Mouse (Mus musculus) large intestine, adult 2 months (tissue): Measurements from ENCODE around the gene Lck. TPM values are rescaled to one million over a fixed set of nuclear protein-coding genes. Genes with fewer than 3 reads are reported as not detected.
"Not testable (repeated sequence)": the region's sequence is repeated elsewhere in the genome, so short reads cannot be mapped to it uniquely, and the experiment has no call there.

Experiments used
- DNase-seq: peaks from one replicate; pipeline ENCODE4 v3.0.0-alpha.2; 2012; ENCODE audit warnings: low read depth, low spot score
- WGBS: fragments of 180-500 bp; shearing (Covaris S2); methylation state at CpG from one replicate; pipeline ENCODE4 v1.1.7; 2018; 5-methylcytosine and 5-hydroxymethylcytosine counted together
- polyA plus RNA-seq: library from polyadenylated mRNA; depleted of rRNA; stranded (reverse); fragments of >200 nt; gene quantifications from 2 replicates; pipeline ENCODE4 v1.2.3, GENCODE M21; 2012

Gene Lck
- polyA plus RNA-seq, 1 experiment, result 20.6 TPM

GRCm38 (mm10) chr4:129557256-129557808, 16.1 kb downstream of the Lck start:
- no peak for DNase-seq
- WGBS, result 89% methylated on average over 9 of the region's 9 CpGs

GRCm38 (mm10) chr4:129556532-129557223, 16.8 kb downstream of the Lck start:
- 7% methylated on average over 33 of the region's 33 CpGs for WGBS
- peak; percentile 85 for DNase-seq

GRCm38 (mm10) chr4:129555862-129556531, 17.4 kb downstream of the Lck start:
- no peak for DNase-seq

GRCm38 (mm10) chr4:129555421-129555861, 18.0 kb downstream of the Lck start:
- WGBS, result 9% methylated on average over 16 of the region's 16 CpGs
- DNase-seq, result peak; percentile 42

More at GRCm38 (mm10) chr4:129555862-129556531, 17.4 kb downstream of the Lck start:
- WGBS, result 4% methylated on average over 24 of the region's 24 CpGs

GRCm38 (mm10) chr4:129554512-129554911, 18.9 kb downstream of the Lck start:
- not testable (repeated sequence) for DNase-seq
- WGBS, result 90% methylated on average over 6 of the region's 6 CpGs

GRCm38 (mm10) chr4:129550295-129550694, 23.1 kb downstream of the Lck start:
- DNase-seq, result no peak
- 94% methylated on average over 1 of the region's 1 CpGs for WGBS

GRCm38 (mm10) chr4:129549306-129549705, 24.1 kb downstream of the Lck start:
- no peak for DNase-seq

GRCm38 (mm10) chr4:129547631-129548030, 25.8 kb downstream of the Lck start:
- WGBS, result 89% methylated on average over 4 of the region's 4 CpGs
- not testable (repeated sequence) for DNase-seq

More at GRCm38 (mm10) chr4:129549306-129549705, 24.1 kb downstream of the Lck start:
- WGBS, result 91% methylated on average over 2 of the region's 2 CpGs

GRCm38 (mm10) chr4:129544106-129544505, 29.3 kb downstream of the Lck start:
- DNase-seq, result no peak
- WGBS, result 51% methylated on average over 4 of the region's 4 CpGs

- peak; percentile 85 for DNase-seq
- WGBS, result 2% methylated on average over 46 of the region's 46 CpGs
Measured at GRCm38 (mm10) chr4:129542592-129543141, 30.8 kb downstream of the Lck start, which contains the start of gene Hdac1. TSS of gene Hdac1 (minus strand) at chr4:129542713.

GRCm38 (mm10) chr4:129541868-129542591, 31.4 kb downstream of the Lck start:
- no peak for DNase-seq
- under 1% methylated on average over 30 of the region's 30 CpGs for WGBS

GRCm38 (mm10) chr4:129540012-129540411, 33.4 kb downstream of the Lck start:
- DNase-seq, result no peak
- 83% methylated on average over 6 of the region's 6 CpGs for WGBS

GRCm38 (mm10) chr4:129528901-129529300, 44.5 kb downstream of the Lck start:
- 84% methylated on average over 6 of the region's 6 CpGs for WGBS
- not testable (repeated sequence) for DNase-seq

- no peak for DNase-seq
- 33% methylated on average over 3 of the region's 3 CpGs for WGBS
Measured at GRCm38 (mm10) chr4:129525889-129526288, 47.6 kb downstream of the Lck start.

GRCm38 (mm10) chr4:129525338-129525737, 48.1 kb downstream of the Lck start:
- no peak for DNase-seq
- 71% methylated on average over 5 of the region's 5 CpGs for WGBS

GRCm38 (mm10) chr4:129518519-129518918, 54.9 kb downstream of the Lck start:
- DNase-seq, result no peak
- WGBS, result 91% methylated on average over 8 of the region's 8 CpGs

- DNase-seq, result no peak
- 23% methylated on average over 2 of the region's 2 CpGs for WGBS
Measured at GRCm38 (mm10) chr4:129516925-129517324, 56.5 kb downstream of the Lck start.

- 2% methylated on average over 35 of the region's 35 CpGs for WGBS
- no peak for DNase-seq
Measured at GRCm38 (mm10) chr4:129514300-129514898, 59.0 kb downstream of the Lck start.

GRCm38 (mm10) chr4:129513891-129514290, 59.5 kb downstream of the Lck start:
- 2% methylated on average over 50 of the region's 57 CpGs for WGBS
- no peak for DNase-seq
